Mouse (Mus musculus) left cerebral cortex, adult 2 months (tissue): ENCODE data around the gene Prrc2a. TPM values are rescaled to one million over a fixed set of nuclear protein-coding genes. Genes with fewer than 3 reads are reported as not detected.

ENCODE experiments used
- DNase-seq, 2 experiments: peaks; one replicate each; pipeline ENCODE4 v3.0.0; 2021 to 2022; ENCODE audit warnings: low spot score in 2 of 2, mixed read lengths in 1 of 2; ENCODE audit errors: extremely low spot score in 1 of 2
- H3K27ac ChIP-seq: fragments of 200-600 bp; 2 replicates; pipeline ENCODE4 v1.8.1; 2022
- H3K4me3 ChIP-seq: fragments of 200-600 bp; 2 replicates; pipeline ENCODE4 v1.8.1; 2022
- CTCF ChIP-seq: fragments of 200-600 bp; IDR thresholded peaks from 2 replicates; pipeline ENCODE4 v1.8.1; 2022; ENCODE audit warnings: antibody characterized with exemption, mild to moderate bottlenecking, moderate library complexity
- intact Hi-C: fragments of 180-260 bp; cut with DNase I; formaldehyde crosslinking; loops from one replicate; pipeline ENCODE4 v1.15.1; 2025
- total RNA-seq, 2 experiments: library from RNA; stranded (reverse); gene quantifications; 2 replicates each; pipeline ENCODE4 v1.2.3; 2021

The Prrc2a gene
- total RNA-seq, 2 experiments from 2014 or later: 285 to 321 TPM

DNA sequence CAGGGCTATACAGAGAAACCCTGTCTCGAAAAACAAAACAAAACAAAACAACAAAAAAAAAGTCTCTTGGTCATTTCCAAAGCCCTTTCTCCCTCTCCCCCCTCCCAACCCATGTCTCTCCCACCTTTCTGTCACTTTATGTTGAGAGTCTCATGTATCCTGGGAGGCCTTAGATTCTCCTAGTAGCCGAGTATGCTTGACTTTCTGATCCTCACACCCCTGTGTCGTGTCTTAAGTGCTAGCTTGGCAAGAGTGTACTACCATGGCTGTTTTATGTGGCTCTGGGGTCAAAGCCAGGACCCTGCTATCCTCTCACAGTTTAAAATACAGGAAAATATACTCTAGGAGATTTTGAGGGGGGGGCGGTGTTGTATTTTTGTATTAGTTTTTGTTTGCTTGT lies 22.6 kb upstream of the Prrc2a start:
- intact Hi-C loops: no loop called here
- TF ChIP-seq CTCF: no peak
- H3K4me3 ChIP-seq: no peak overlapping the region
- DNase-seq: no peak
- H3K27ac ChIP-seq: no peak overlapping the region

DNA sequence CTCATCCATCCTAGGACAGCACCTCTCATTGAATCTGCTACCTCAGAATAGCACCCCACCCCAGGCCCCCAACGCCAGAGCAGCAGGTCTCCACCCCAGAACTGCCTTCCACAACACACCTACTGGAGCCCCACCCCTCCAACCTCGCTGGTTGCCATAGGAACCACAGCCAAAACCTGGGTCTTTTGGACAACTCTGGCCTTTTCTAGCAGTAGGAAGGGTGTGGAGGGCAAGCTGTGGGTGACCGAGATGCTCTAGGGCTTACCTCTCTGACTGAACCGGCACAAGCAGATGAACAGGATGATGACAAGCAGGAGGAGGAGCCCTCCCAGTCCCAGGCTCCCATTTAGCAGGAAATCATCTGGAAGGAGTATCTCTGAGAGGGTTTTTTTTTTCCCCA lies 22.0 kb upstream of the Prrc2a start:
- no peak overlapping the region; the same call in 1 of the 2 replicates for H3K27ac ChIP-seq
- intact Hi-C loops: no loop called here

DNA sequence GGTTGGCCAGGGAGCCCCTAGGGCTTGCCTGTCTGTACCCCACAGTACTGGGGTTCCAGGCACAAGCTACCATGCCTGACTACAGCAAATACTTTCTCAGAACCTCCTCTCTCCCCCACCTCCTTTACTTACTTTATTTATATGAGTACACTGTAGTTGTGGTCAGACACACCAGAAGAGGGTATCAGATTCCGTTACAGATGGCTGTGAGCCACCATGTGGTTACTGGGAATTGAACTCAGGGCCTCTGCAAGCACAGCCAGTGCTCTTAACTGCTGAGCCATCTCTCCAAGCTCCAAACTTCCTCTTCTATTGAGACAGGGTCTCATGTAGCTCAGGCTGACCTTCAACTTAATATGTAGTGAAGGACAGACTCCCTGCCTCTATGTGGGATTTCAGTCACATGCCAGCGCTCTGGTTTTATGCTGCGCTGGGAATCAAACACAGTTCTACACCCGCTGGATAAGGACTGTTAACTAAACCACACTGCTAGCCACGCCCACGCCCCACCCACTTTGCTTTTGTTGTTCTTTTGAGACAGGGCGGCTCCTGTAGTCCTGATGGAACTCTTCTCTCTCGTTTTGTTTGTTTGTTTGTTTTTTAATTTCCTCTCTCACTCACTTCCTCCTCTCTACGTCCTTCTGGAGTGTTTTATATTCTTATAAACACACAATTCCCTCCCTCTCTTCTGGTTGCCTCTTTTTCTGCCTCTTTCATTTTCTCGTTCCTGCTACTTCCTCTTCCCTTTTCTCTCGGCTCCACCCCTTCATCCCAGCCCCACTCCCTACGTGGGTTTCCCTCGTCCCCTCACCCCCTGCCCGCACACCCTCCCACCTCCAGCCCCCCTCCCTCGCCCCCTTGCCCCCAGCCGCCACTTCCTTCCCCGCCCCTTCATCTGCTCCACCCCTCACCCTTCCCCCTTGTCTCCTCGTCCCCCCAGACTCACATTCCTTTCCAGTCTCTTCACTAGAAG lies 21.2 kb upstream of the Prrc2a start:
- Histone ChIP-seq H3K4me3 (peak overlapping the region; percentile 39), H3K27ac (no peak overlapping the region)
- DNase-seq: no peak
- no peak for TF ChIP-seq CTCF
- intact Hi-C loops: no loop called here

More for the DNA sequence above, 22.0 kb upstream of the Prrc2a start:
- peak overlapping the region; percentile 3; the same call in 1 of the 2 replicates for H3K4me3 ChIP-seq
- DNase-seq: no peak
- TF ChIP-seq CTCF: no peak

DNA sequence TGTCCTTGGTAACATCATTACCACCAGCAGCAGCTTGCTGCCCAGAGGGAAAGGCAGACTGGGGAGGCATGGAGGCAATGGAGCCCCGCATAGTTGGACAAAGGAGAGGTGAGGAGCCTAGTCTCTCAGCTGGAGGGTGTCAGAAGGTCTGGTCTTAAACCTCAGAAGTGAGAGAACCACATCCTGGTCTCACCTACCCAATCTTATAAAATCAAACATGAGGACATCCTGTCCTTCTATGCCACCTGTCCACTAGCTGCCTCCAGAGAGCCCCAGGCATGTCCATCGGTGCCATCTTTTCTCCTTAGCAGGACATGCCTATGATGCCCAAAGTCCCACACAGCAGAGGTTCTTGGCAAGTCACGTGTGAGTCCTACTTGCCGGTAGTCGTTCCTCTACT lies 15.4 kb upstream of the Prrc2a start:
- intact Hi-C loops: no loop called here
- no peak overlapping the region for H3K4me3 ChIP-seq
- H3K27ac ChIP-seq: no peak overlapping the region
- no peak for TF ChIP-seq CTCF
- DNase-seq: no peak

DNA sequence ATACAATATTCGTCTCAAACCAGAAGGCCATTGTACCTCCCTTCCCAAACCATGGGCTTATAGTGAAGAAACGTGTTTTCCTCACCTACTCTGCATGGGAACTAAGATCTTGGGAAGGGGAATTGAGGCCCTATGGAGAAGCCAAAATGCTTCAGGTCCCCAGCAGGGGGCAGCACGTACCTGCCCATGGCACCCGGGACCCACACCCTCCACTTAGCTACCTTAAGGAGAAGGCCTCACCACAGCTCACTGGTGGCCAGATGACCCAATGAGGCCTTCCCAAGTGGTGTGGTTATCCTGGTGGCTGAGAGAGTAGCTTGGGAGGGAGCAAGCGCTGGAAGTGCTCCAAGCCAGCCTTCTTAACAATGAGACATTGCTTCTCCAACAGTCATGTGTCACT lies 13.8 kb upstream of the Prrc2a start:
- H3K4me3 ChIP-seq: no peak overlapping the region
- DNase-seq: peak in 1 of 2 experiments; percentile 58
- H3K27ac ChIP-seq: no peak overlapping the region
- intact Hi-C loops: loop anchor here (1.0 kb wide), 1 partner anchor 54 kb away; no protein-coding TSS in a partner anchor
- TF ChIP-seq CTCF: peak; percentile 83

DNA sequence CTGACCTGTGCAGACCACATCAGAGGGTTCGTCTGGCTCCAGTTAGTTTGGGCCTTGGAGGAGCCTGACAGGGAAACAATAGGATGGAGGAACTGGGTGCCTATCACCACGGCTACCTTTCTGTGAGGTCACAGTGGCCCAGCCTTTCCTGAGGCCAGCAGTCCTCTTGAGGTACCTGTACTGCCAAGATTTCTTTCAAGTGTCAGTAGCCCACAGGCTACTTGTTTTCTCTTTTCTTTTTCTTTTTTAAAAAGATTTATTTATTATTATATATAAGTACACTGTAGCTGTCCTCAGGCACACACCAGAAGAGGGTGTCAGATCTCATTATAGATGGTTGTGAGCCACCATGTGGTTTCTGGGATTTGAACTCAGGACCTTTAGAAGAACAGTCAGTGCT lies 11.3 kb upstream of the Prrc2a start, which contains the start of gene Aif1:
Aif1 (minus strand) TSS at position 101 of the 400 bp plus-strand sequence.
- no peak for DNase-seq
- intact Hi-C loops: no loop called here
- no peak for TF ChIP-seq CTCF
- Histone ChIP-seq H3K27ac (no peak within 1 kb of the TSS), H3K4me3 (no peak within 1 kb of the TSS)

DNA sequence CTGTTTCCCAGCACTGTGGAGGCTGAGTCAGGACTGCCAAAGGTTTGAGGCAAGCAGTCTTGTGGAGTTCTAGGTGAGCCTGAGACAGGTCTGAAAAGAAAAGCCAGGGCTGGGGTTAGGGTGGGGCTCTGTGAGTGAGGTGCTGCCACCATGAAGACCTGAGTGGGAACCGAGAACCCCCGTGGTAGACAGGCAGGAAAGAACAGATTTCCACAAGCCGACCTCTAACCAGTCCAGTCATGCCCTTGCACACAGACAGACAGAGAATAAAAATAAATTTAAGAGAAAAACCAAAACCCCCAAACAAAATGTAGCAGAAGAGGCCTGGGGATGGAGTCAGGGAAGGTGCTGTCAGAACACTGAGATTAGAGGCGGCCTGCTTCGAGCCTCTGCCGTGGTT lies 10.7 kb upstream of the Prrc2a start:
- intact Hi-C loops: no loop called here
- no peak overlapping the region for H3K27ac ChIP-seq
- no peak overlapping the region for H3K4me3 ChIP-seq
- TF ChIP-seq CTCF: no peak
- no peak for DNase-seq

DNA sequence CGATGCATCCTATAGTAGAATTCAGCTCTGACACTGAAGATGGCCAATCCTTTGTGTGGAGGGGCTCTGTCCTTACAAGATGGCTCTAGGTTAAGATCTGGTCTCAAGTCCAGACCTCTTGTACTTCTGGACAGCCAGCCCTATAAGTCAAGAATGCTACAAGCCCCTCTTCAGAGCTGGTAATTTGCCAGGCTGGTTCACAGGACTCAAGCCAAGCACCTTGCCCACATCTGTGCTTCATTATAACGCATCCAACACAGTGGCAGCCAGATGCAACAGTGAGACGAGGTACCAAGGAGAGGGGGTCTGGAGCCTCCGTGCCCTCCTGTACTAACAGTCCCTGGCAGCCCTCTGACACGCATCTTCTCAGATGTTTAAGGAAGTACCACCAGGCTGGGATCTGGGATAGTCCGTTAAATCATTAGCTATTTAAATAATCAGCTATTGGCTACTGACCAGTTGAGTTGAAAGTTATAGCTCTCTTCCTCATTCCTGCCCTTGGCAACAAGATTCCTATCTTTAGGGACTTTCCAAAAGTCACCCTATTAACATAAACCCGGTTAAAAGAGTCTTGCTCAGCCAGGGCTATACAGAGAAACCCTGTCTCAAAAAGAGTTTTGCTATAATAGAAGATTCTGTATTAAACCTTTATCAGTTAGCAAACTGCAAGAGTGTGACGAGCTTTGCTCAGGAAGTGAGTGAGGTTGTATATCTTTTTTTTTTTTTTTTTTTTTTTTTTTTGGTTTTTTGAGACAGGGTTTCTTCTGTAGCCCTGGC lies 9.7 kb upstream of the Prrc2a start:
- H3K4me3 ChIP-seq: no peak overlapping the region
- intact Hi-C loops: no loop called here
- no peak for TF ChIP-seq CTCF
- no peak for DNase-seq
- peak overlapping the region; percentile 77; the same call in 1 of the 2 replicates for H3K27ac ChIP-seq

DNA sequence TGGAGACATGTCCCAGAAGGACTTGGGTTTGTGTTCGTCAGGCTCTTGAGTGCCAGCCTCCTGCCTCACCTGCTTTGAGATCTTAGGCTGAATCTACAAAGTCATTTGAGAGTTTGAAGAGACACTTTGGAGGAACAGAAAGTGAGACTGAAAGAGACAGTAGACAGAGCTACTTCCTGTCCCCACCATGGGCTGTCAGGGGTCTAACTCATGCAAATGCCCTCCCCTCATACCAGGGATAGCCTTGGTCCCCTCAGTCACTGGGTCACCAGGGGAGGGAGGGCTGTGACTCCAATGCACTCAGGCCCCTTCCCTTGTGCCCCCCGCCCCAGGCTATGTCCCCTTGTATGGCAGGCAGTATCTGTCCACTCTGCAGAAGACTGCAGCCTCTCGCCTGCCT lies 8.6 kb upstream of the Prrc2a start:
- intact Hi-C loops: no loop called here
- peak overlapping the region; percentile 77 for H3K27ac ChIP-seq

DNA sequence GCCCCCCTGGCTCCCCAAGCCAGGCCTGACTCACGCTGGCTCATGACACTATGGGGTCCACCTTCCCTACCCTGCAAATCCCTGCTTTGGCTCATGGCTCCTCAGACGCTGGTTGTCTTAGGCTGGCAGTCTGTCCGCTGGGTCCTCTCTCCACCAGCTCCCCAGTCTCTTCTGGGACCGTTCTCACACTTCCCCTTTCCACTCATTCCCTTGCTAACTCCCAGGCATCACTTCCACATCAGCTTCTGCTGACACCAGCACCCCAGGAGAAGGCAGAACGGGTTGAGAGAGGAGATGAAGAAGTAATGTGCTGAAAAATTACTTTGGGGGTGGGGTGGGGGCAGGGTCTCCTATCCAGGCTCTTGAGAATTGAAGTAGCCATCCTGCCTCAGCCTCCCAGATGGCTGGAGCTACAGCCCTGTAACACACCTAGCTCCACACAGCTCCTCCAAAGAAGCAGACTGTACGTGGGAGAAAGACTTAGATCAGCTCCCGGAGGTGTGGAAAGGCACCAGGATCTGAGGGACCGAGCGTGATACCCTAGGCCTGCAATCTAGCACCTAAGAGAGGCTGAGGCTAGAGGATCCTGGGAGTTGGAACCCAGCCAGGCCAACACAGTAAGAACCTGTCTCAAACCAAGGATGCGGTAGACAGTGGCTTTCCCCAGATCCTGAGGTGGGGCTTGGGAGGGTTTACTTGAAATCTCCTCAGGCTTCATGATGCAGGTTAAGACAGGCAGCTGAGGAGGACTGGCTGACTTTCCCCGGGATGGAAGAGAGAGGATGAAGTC lies 7.9 kb upstream of the Prrc2a start:
- Histone ChIP-seq H3K27ac (peak overlapping the region; percentile 77), H3K4me3 (peak overlapping the region; percentile 14; the same call in 1 of the 2 replicates)
- TF ChIP-seq CTCF: no peak
- intact Hi-C loops: no loop called here
- DNase-seq: peak; percentile 54 to 55

More for the DNA sequence above, 8.6 kb upstream of the Prrc2a start:
- DNase-seq: no peak
- no peak overlapping the region for H3K4me3 ChIP-seq
- TF ChIP-seq CTCF: no peak

DNA sequence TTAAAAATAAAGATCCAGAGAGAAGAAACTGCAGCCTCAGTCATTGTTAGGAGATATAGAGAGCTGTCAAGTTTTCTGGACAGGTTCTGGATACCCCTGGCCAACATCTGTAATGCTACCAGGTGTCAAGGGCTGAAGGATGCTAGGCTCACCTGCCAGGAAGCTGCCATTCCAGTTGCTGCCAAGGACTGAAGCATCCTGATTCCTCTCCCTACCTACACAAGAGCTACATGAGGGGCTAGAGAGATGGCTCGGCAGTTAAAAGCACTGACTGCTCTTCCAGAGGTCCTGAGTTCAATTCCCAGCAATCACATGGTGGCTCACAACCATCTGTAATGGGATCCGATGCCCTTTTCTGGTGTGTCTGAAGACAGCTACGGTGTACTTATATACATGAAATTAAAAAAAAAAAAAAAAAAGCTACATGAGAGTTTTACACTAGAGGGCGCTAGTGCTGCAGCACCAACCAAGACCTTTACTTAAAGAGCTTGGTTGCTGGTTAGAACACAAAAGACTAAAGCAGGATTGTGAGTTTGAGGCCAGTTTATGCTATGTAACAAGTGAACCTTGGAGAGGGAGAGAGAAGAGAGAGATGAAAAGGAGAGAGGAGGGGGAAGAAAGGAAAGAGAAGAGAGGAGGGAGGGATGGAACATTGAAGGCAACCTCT lies 4.0 kb upstream of the Prrc2a start:
- H3K27ac ChIP-seq: peak overlapping the region; percentile 75
- no peak for DNase-seq
- H3K4me3 ChIP-seq: no peak overlapping the region
- peak; percentile 78 for TF ChIP-seq CTCF
- intact Hi-C loops: loop anchor here (1.0 kb wide), 1 partner anchor 64 kb away; no protein-coding TSS in a partner anchor
